Mouse (Mus musculus) lung, postnatal 0 days (tissue): ENCODE data around the gene Rb1.

Experiments
- CTCF ChIP-seq: IDR thresholded peaks from 2 replicates; pipeline ENCODE4 v1.5.1; 2016; ENCODE audit warnings: antibody characterized with exemption, mild to moderate bottlenecking
- EP300 ChIP-seq: IDR thresholded peaks from 2 replicates; pipeline ENCODE4 v1.6.1; 2016; ENCODE audit warnings: antibody characterized with exemption, mild to moderate bottlenecking, control low read depth

- TF ChIP-seq CTCF (no peak), EP300 (no peak)
Measured at GRCm38 (mm10) chr14:73368221-73368620, 42.6 kb upstream of the Rb1 start.
